Mouse (Mus musculus) lung, embryonic 14.5 days (tissue): ENCODE data around the gene Rpap2. TPM values are rescaled to one million over a fixed set of nuclear protein-coding genes. Genes with fewer than 3 reads are reported as not detected.

Experiments
- ATAC-seq: fragments of 200-750 bp; cut with Nextera tagmentation; 2 replicates; pipeline ENCODE4 v1.8.0; 2017; ENCODE audit warnings: mild to moderate bottlenecking, moderate TSS enrichment, moderate library complexity; ENCODE audit not compliant: insufficient read depth
- DNase-seq: peaks from one replicate; pipeline ENCODE4 v3.0.0-alpha.2; 2015
- H3K27ac ChIP-seq: fragments of 300-500 bp; sonication (generic); 2 replicates; pipeline ENCODE4 v1.5.1; 2014; ENCODE audit warnings: low read depth, mild to moderate bottlenecking, moderate library complexity
- H3K27me3 ChIP-seq: fragments of 300-500 bp; sonication (generic); 2 replicates; pipeline ENCODE4 v1.6.1; 2014; ENCODE audit warnings: low read length, control low read depth; ENCODE audit not compliant: insufficient read depth
- H3K36me3 ChIP-seq: fragments of 300-500 bp; sonication (generic); 2 replicates; pipeline ENCODE4 v1.6.1; 2014; ENCODE audit warnings: control low read depth; ENCODE audit not compliant: insufficient read depth
- H3K4me1 ChIP-seq: fragments of 300-500 bp; sonication (generic); 2 replicates; pipeline ENCODE4 v1.6.1; 2014; ENCODE audit warnings: antibody characterized with exemption, control low read depth; ENCODE audit not compliant: insufficient read depth
- H3K4me2 ChIP-seq: fragments of 300-500 bp; sonication (generic); 2 replicates; pipeline ENCODE4 v1.6.1; 2014; ENCODE audit warnings: mild to moderate bottlenecking
- H3K4me3 ChIP-seq: fragments of 300-500 bp; sonication (generic); 2 replicates; pipeline ENCODE4 v1.5.1; 2014; ENCODE audit warnings: low read depth, low read length
- H3K9ac ChIP-seq: fragments of 300-500 bp; sonication (generic); 2 replicates; pipeline ENCODE4 v1.6.1; 2014
- H3K9me3 ChIP-seq: fragments of 300-500 bp; sonication (generic); 2 replicates; pipeline ENCODE4 v1.6.1; 2016; ENCODE audit warnings: low read depth, low read length, control low read depth
- CTCF ChIP-seq: IDR thresholded peaks from 2 replicates; pipeline ENCODE4 v1.5.1; 2016; ENCODE audit warnings: antibody characterized with exemption, low read depth
- WGBS: fragments of 180-500 bp; shearing (Covaris S2); extraction: QIAGEN DNeasy Blood & Tissue Kit; methylation state at CpG from one replicate; pipeline ENCODE4 v1.1.7; 2014; 5-methylcytosine and 5-hydroxymethylcytosine counted together
- polyA plus RNA-seq: library from polyadenylated mRNA; unstranded; fragments of >200 nt; fragmentation: Nextera tagmentation; extraction: Ambion mirVana; gene quantifications from 2 replicates; pipeline ENCODE4 v1.2.1, GENCODE M21; 2014

Rpap2 gene
- polyA plus RNA-seq, 1 experiment from 2014 or later = 17.5 TPM

DNA sequence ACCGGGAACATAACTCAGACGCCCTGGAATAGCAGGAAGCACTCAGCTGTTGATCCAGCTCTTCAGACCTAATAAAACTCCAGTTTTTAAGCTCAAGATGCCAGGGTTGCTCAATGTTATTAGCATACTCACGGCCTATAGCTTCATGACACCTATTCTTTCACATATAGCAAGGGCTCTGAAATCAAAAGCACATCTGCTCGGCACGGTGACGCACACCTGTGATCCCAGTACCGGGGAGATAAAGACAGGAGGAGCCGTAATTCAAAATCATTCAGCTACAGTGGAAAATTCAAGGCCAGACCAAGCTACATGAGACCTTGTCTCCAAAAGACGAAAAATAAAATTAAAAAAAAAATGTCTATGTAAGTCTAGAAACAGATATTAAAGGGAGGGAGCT lies 104.5 kb downstream of the Rpap2 start:
- TF ChIP-seq CTCF = no peak
- no peak for DNase-seq
- no peak overlapping the region for H3K9ac ChIP-seq
- H3K4me2 ChIP-seq = no peak overlapping the region
- WGBS = 81% methylated on average over 9 of the region's 9 CpGs
- no peaks in the 10 kb centered on the region for H3K36me3 ChIP-seq
- no peaks in the 10 kb centered on the region for H3K27me3 ChIP-seq
- H3K4me3 ChIP-seq = no peak overlapping the region
- ATAC-seq = no peak
- H3K4me1 ChIP-seq = no peaks in the 10 kb centered on the region
- no peak overlapping the region for H3K27ac ChIP-seq
- no peaks in the 10 kb centered on the region for H3K9me3 ChIP-seq

DNA sequence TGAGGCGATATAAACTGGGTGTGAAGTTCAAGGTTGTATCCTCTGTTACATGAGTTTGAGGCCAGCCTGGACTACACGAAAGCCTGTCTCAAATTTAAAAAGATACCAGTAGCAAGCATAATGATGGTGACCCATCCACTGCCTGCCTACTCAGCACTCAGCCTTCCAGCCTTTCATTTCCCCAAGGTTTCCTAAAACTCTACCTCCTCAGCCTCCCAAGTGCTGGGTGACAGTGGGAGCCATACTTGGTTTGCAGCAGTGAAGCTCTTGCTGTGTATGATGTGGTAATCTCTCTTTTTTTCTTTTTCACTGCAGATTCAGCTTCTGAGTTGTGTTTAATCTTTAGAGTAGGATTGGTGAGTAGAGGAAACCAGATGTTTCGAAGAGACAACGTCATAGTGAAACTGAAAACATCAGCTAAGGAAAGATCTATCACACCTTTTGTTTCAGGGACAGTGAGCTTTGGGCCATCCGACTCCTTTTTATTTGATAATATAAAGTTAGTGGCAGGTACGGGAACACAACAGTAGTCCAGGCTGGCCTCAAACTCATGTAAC lies 106.1 kb downstream of the Rpap2 start:
- DNase-seq = no peak
- Histone ChIP-seq H3K27ac (no peak overlapping the region), H3K4me2 (no peak overlapping the region), H3K9ac (no peak overlapping the region), H3K9me3 (no peaks in the 10 kb centered on the region), H3K4me1 (no peaks in the 10 kb centered on the region), H3K27me3 (no peaks in the 10 kb centered on the region), H3K4me3 (no peak overlapping the region), H3K36me3 (no peaks in the 10 kb centered on the region)
- WGBS = 82% methylated on average over 6 of the region's 6 CpGs
- no peak for TF ChIP-seq CTCF
- no peak for ATAC-seq

DNA sequence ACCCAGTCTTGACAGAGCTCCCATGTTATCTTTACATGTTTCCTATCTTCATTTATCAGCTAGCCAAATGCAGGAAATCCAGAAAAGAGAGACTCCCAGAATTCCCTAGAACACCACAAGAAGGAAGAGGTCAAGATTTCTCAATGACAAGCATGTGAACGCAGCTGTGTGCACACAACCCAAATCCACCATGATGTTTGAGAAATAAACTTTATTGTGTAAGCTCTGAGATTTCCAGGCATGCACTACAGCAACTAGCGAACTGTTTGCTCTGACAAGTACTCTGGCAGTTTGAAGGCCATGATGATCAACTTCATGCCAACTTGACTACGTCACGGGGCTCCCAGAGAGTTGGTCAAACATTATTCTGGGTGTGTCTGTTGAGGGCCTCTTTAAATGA lies 108.6 kb downstream of the Rpap2 start:
- no peak for DNase-seq
- Histone ChIP-seq H3K4me2 (no peak overlapping the region), H3K9ac (no peak overlapping the region), H3K4me1 (no peaks in the 10 kb centered on the region), H3K9me3 (no peaks in the 10 kb centered on the region), H3K36me3 (no peaks in the 10 kb centered on the region), H3K4me3 (no peak overlapping the region), H3K27me3 (no peaks in the 10 kb centered on the region; the same call in 1 of the 2 replicates), H3K27ac (no peak overlapping the region)
- WGBS = 65% methylated on average over 4 of the region's 4 CpGs
- ATAC-seq = no peak
- TF ChIP-seq CTCF = no peak

DNA sequence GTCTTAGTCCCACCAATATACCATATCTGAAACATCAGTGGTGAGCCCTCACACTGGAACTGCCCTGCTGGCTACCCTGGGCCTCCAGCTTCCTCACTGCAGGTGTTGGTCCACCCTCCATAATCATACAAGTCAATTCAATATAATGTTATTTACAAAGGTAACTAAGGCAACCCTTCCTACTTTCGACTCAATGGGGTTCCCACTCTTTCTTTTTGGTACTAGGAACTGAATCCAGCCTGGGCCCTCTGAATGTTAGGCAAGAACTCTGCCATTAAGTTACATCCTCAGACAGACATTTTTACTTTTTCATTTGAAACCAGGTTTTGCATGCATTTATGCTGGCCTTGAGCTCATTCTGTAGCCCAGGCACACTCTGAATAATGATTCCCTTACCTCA lies 109.1 kb downstream of the Rpap2 start:
- Histone ChIP-seq H3K4me2 (no peak overlapping the region), H3K9me3 (no peaks in the 10 kb centered on the region), H3K27ac (no peak overlapping the region), H3K4me1 (no peaks in the 10 kb centered on the region), H3K27me3 (no peaks in the 10 kb centered on the region; the same call in 1 of the 2 replicates), H3K36me3 (no peaks in the 10 kb centered on the region), H3K9ac (no peak overlapping the region), H3K4me3 (no peak overlapping the region)
- ATAC-seq (no peak), DNase-seq (no peak)
- no peak for TF ChIP-seq CTCF
- 74% methylated on average over 1 of the region's 1 CpGs for WGBS

DNA sequence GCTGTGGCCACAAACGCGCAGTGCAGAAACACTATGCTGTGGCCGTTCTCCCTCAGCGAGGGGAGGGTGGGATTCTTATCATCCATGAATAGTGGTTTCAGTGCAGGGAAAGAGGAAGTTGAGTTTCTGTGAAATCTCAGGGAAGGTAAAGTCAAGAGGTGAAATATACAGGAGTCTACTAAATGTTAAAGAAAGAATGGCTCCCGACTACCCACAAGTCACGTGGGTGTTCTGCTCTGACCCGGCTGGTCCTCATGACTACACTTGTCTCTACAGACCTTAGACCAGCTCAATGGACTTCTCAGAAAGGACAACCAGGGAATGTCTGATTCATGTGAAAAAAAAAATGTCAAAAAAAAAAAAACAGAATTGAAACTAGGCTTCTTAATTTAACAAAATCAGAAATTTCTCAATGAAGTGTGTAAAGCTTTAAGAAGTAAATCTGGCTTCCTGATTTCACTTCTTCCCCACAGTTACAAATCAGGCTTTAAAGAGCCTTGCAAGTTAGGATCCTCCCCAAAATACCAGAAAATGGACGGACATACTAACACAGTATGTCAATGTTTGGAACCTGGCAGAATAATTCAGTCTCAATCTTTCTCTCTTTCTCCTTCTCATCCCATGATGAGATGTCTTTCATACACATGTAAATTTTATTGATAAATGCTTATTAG lies 111.1 kb downstream of the Rpap2 start:
- no peaks in the 10 kb centered on the region; the same call in 1 of the 2 replicates for H3K27me3 ChIP-seq
- H3K4me1 ChIP-seq = no peaks in the 10 kb centered on the region
- WGBS = 79% methylated on average over 8 of the region's 8 CpGs
- H3K36me3 ChIP-seq = no peaks in the 10 kb centered on the region
- TF ChIP-seq CTCF = no peak
- DNase-seq (no peak), ATAC-seq (no peak)
- no peak overlapping the region for H3K4me3 ChIP-seq
- no peak overlapping the region for H3K9ac ChIP-seq
- H3K27ac ChIP-seq = no peak overlapping the region
- H3K9me3 ChIP-seq = no peaks in the 10 kb centered on the region
- H3K4me2 ChIP-seq = no peak overlapping the region

Other genes with a start within 250 kb of the Rpap2 start
- gene Ephx4, start 194.6 kb upstream of the Rpap2 start, polyA plus RNA-seq = 1.6 and 2.2 TPM in 2 replicates
- not detected in 2 replicates for gene Lpcat2b, start 165.8 kb upstream of the Rpap2 start, polyA plus RNA-seq
- 4.3 and 5.9 TPM in 2 replicates for gene Btbd8, start 159.4 kb upstream of the Rpap2 start, polyA plus RNA-seq
- gene Gm42669, start 89.8 kb upstream of the Rpap2 start, polyA plus RNA-seq = 0.41 and 0.43 TPM in 2 replicates
- 0.04 and 0.09 TPM in 2 replicates for gene 1700028K03Rik, start 62.7 kb upstream of the Rpap2 start, polyA plus RNA-seq
- gene Glmn, start 515 bp downstream of the Rpap2 start, polyA plus RNA-seq = 27.2 and 27.5 TPM in 2 replicates
- gene Gfi1, start 128.7 kb downstream of the Rpap2 start, polyA plus RNA-seq = 0.07 and 0.14 TPM in 2 replicates
- 0.11 and 0.50 TPM in 2 replicates for gene Ube2d2b, start 232.7 kb downstream of the Rpap2 start, polyA plus RNA-seq